Mouse (Mus musculus): Measurements from ENCODE around the gene 1700021F07Rik.

1700021F07Rik gene

GRCm38 (mm10) chr2:173522376-173522775, at the start of gene 1700021F07Rik:
Gene 1700021F07Rik, plus strand, starts transcription at chr2:173522586.
- in situ Hi-C loops (cut with MboI, MseI) = no loop called here

GRCm38 (mm10) chr2:173473233-173473632, 49.2 kb upstream of the 1700021F07Rik start:
- in situ Hi-C loops (cut with MboI, MseI) = no loop called here

- in situ Hi-C loops (cut with MboI, MseI) = loop anchor here in 1 of 2 experiments (5.0 kb wide), 1 partner anchor 367 kb away; no protein-coding TSS in a partner anchor
Observed at GRCm38 (mm10) chr2:173479050-173479449, 43.3 kb upstream of the 1700021F07Rik start.

GRCm38 (mm10) chr2:173484486-173484885, 37.9 kb upstream of the 1700021F07Rik start:
- in situ Hi-C loops (cut with MboI, MseI) = no loop called here

- in situ Hi-C loops (cut with MboI, MseI) = no loop called here
Observed at GRCm38 (mm10) chr2:173499612-173500011, 22.8 kb upstream of the 1700021F07Rik start.

GRCm38 (mm10) chr2:173513977-173514376, 8.4 kb upstream of the 1700021F07Rik start:
- in situ Hi-C loops (cut with MboI, MseI) = no loop called here

GRCm38 (mm10) chr2:173515186-173515585, 7.2 kb upstream of the 1700021F07Rik start:
- in situ Hi-C loops (cut with MboI, MseI) = no loop called here

- in situ Hi-C loops (cut with MboI, MseI) = no loop called here
Observed at GRCm38 (mm10) chr2:173516150-173516855, 6.1 kb upstream of the 1700021F07Rik start.

- in situ Hi-C loops (cut with MboI, MseI) = no loop called here
Observed at GRCm38 (mm10) chr2:173528493-173528892, 6.1 kb downstream of the 1700021F07Rik start.

- in situ Hi-C loops (cut with MboI, MseI) = no loop called here
Observed at GRCm38 (mm10) chr2:173532711-173533462, 10.5 kb downstream of the 1700021F07Rik start.

- in situ Hi-C loops (cut with MboI, MseI) = no loop called here
Observed at GRCm38 (mm10) chr2:173534581-173534980, 12.2 kb downstream of the 1700021F07Rik start.

- in situ Hi-C loops (cut with MboI, MseI) = no loop called here
Observed at GRCm38 (mm10) chr2:173535390-173535789, 13.0 kb downstream of the 1700021F07Rik start.

GRCm38 (mm10) chr2:173535886-173536285, 13.5 kb downstream of the 1700021F07Rik start:
- in situ Hi-C loops (cut with MboI, MseI) = no loop called here

GRCm38 (mm10) chr2:173539781-173540180, 17.4 kb downstream of the 1700021F07Rik start:
- in situ Hi-C loops (cut with MboI, MseI) = no loop called here

- in situ Hi-C loops (cut with MboI, MseI) = no loop called here
Observed at GRCm38 (mm10) chr2:173541748-173542147, 19.4 kb downstream of the 1700021F07Rik start.

GRCm38 (mm10) chr2:173542716-173543115, 20.3 kb downstream of the 1700021F07Rik start:
- in situ Hi-C loops (cut with MboI, MseI) = no loop called here

- in situ Hi-C loops (cut with MboI, MseI) = loop anchor here (5.0 kb wide), 3 partner anchors 364 to 439 kb away; no protein-coding TSS in a partner anchor
Observed at GRCm38 (mm10) chr2:173545992-173546703, 23.8 kb downstream of the 1700021F07Rik start.

GRCm38 (mm10) chr2:173549236-173549635, 26.9 kb downstream of the 1700021F07Rik start:
- in situ Hi-C loops (cut with MboI, MseI) = loop anchor here (5.0 kb wide), 3 partner anchors 367 to 442 kb away; no protein-coding TSS in a partner anchor

GRCm38 (mm10) chr2:173550681-173551080, 28.3 kb downstream of the 1700021F07Rik start:
- in situ Hi-C loops (cut with MboI, MseI) = loop anchor here in 1 of 2 experiments (5.0 kb wide), 1 partner anchor 443 kb away; no protein-coding TSS in a partner anchor

GRCm38 (mm10) chr2:173553863-173554262, 31.5 kb downstream of the 1700021F07Rik start:
- in situ Hi-C loops (cut with MboI, MseI) = loop anchor here in 1 of 2 experiments (5.0 kb wide), 1 partner anchor 447 kb away; no protein-coding TSS in a partner anchor

GRCm38 (mm10) chr2:173558754-173559396, 36.5 kb downstream of the 1700021F07Rik start:
- in situ Hi-C loops (cut with MboI, MseI) = no loop called here

Measured in T-helper 17 cell (primary cell).